Mouse (Mus musculus) liver, embryonic 12.5 days (tissue): Measurements from ENCODE around the gene Arhgap45. TPM values are rescaled to one million over a fixed set of nuclear protein-coding genes. Genes with fewer than 3 reads are reported as not detected.
"Not testable (repeated sequence)": the region's sequence is repeated elsewhere in the genome, so short reads cannot be mapped to it uniquely, and the experiment has no call there.

Experiments used
- ATAC-seq: fragments of 200-750 bp; cut with Nextera tagmentation; 2 replicates; pipeline ENCODE4 v1.8.0; 2017; ENCODE audit warnings: moderate number of reproducible peaks, mild to moderate bottlenecking, moderate library complexity
- H3K27ac ChIP-seq: fragments of 300-500 bp; sonication (generic); 2 replicates; pipeline ENCODE4 v1.5.1; 2016; ENCODE audit warnings: mild to moderate bottlenecking
- H3K27me3 ChIP-seq: fragments of 300-500 bp; sonication (generic); replicated peaks from 2 replicates; pipeline ENCODE4 v1.6.1; 2016; ENCODE audit warnings: mild to moderate bottlenecking, moderate library complexity
- H3K36me3 ChIP-seq: fragments of 300-500 bp; sonication (generic); 2 replicates; pipeline ENCODE4 v1.6.1; 2016; ENCODE audit warnings: mild to moderate bottlenecking, moderate library complexity
- H3K4me1 ChIP-seq: fragments of 300-500 bp; sonication (generic); 2 replicates; pipeline ENCODE4 v1.6.1; 2016
- H3K4me2 ChIP-seq: fragments of 300-500 bp; sonication (generic); 2 replicates; pipeline ENCODE4 v1.6.1; 2016; ENCODE audit warnings: mild to moderate bottlenecking, moderate library complexity
- H3K4me3 ChIP-seq: fragments of 300-500 bp; sonication (generic); 2 replicates; pipeline ENCODE4 v1.5.1; 2016; ENCODE audit warnings: mild to moderate bottlenecking, moderate library complexity
- H3K9ac ChIP-seq: fragments of 300-500 bp; sonication (generic); 2 replicates; pipeline ENCODE4 v1.6.1; 2016; ENCODE audit warnings: mild to moderate bottlenecking, moderate library complexity
- H3K9me3 ChIP-seq: fragments of 300-500 bp; sonication (generic); replicated peaks from 2 replicates; pipeline ENCODE4 v1.6.1; 2016; ENCODE audit warnings: mild to moderate bottlenecking, moderate library complexity
- WGBS: fragments of 180-500 bp; shearing (Covaris S2); methylation state at CpG from one replicate; pipeline ENCODE4 v1.1.7; 2016; ENCODE audit not compliant: insufficient replicate concordance; 5-methylcytosine and 5-hydroxymethylcytosine counted together
- polyA plus RNA-seq: library from polyadenylated mRNA; unstranded; fragments of >200 nt; fragmentation: Nextera tagmentation; extraction: Ambion mirVana; gene quantifications from 2 replicates; pipeline ENCODE4 v1.2.1, GENCODE M21; 2016

The Arhgap45 gene
- polyA plus RNA-seq, 1 experiment from 2014 or later: 22.8 TPM

DNA sequence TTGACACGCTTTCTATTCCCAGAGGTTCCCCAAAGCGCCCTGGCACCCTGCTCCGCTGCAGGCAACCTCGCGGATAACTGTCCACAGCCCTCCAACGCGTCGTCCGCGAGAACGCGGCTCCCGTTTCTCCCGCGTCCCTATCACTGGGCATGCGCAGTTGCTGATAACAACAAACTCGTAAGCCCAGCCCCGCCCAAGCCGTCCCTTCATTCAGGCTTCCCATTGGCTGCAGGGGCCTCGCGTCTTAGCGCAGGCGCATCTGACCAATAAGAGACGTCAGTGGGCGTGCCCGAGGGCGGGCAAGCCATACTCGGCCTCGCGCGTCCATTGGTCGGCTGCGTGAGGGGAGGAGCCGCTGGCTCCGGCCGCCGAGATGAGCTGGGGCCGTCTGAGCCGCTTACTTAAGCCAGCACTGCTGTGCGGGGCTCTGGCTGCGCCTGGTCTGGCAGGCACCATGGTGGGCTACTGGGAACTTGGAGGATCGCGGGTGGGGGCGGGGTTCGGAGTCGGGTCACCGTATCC is 36.9 kb downstream of the Arhgap45 start:
- Histone ChIP-seq H3K27ac (peak overlapping the region; percentile 99), H3K36me3 (peaks cover 33% of the 10 kb centered on the region), H3K9ac (peak overlapping the region; percentile 100), H3K4me3 (peak overlapping the region; percentile 94), H3K27me3 (no peaks in the 10 kb centered on the region), H3K4me2 (peak overlapping the region; percentile 95), H3K9me3 (no peaks in the 10 kb centered on the region), H3K4me1 (peaks cover 70% of the 10 kb centered on the region)
- under 1% methylated on average over 47 of the region's 47 CpGs for WGBS
- ATAC-seq: peak; percentile 90

DNA sequence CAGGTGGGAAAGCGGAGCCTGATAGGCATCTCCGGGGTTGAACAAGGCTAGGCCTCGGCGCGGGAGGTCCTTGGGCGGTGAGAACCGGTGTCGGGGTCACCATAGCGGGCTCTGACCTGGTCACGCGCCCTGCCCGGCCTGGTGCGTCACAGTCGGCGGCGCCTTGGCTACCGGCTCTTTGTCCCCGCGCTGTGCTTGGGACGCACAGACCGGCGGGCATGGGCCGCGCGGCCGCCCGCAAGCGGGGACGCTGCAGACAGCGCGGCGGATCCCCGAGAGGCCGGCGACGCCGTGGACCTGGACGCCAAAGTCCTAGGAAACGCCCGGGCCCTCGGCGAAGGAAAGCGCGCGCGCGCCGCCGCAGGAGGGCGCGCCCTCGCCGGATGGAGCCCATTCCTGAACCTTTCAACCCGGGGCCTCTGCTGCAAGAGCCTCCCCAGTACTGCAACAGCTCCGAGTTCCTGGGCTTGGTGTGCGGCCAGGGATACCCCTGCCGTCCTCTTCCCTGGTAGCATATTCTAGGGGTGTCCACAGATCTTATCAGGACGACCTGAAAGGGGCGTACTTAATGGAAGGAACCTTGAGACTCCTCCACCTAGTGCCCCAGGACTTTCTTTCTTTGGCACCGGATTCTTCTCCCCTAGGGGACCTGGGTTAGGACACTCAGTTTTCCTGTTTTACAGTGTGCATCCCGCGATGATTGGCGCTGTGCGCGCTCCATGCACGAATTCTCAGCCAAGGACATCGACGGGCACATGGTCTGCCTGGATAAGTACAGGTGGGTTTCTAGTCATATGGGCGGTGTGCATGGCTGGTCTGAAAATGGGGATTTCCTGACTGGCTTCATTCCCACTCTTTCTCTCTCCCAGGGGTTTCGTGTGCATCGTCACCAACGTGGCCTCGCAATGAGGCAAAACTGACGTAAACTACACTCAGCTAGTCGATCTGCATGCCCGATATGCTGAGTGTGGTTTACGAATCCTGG is 37.7 kb downstream of the Arhgap45 start:
- Histone ChIP-seq H3K27me3 (no peaks in the 10 kb centered on the region), H3K9ac (peak overlapping the region; percentile 100), H3K4me1 (peaks cover 62% of the 10 kb centered on the region), H3K27ac (peak overlapping the region; percentile 99), H3K4me2 (peak overlapping the region; percentile 95), H3K36me3 (peaks cover 41% of the 10 kb centered on the region), H3K4me3 (peak overlapping the region; percentile 94), H3K9me3 (no peaks in the 10 kb centered on the region)
- peak; percentile 48 for ATAC-seq
- under 1% methylated on average over 77 of the region's 77 CpGs for WGBS

DNA sequence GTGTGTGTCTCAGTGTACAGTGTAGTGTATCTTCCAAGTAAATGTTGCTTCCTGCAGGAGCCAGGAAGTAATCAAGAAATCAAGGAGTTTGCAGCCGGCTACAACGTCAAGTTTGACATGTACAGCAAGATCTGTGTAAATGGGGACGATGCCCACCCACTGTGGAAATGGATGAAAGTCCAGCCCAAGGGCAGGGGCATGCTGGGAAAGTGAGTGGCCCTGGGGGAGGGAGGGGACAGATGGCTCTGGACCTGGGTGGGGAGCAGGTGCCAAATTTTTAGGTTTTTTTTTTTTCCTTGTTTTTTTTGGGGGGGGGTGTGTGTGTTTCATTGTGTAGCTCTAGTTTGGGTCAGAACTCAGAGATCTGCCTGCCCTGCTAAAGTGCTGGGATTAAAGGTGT is 38.5 kb downstream of the Arhgap45 start:
- Histone ChIP-seq H3K4me3 (peak overlapping the region; percentile 94), H3K4me1 (peaks cover 57% of the 10 kb centered on the region), H3K27ac (peak overlapping the region; percentile 99), H3K4me2 (peak overlapping the region; percentile 95), H3K9ac (peak overlapping the region; percentile 100), H3K36me3 (peaks cover 49% of the 10 kb centered on the region)
- not testable (repeated sequence) for ATAC-seq, H3K27me3 ChIP-seq, H3K9me3 ChIP-seq
- 15% methylated on average over 3 of the region's 3 CpGs for WGBS

DNA sequence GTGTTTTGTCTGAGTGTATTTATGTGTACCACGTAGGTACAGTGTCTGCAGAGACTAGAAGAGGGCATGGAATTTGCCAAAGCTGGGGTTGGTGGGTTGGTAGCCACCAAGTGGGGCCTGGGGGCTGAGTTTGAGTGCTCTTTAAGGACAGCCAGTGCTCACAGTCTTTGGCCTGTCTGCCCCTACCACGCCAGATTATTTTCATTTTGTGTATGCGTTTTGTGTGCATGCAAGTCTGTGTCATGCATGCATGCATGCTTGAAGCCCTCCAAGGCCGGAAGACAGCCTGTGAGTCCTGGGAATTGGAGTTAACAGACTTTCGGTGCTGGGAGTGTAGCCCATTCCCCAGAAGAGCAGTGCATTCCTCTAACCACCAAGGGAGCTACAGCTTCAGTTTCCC is 38.9 kb downstream of the Arhgap45 start:
- ATAC-seq: no peak
- WGBS: 74% methylated on average over 5 of the region's 5 CpGs

DNA sequence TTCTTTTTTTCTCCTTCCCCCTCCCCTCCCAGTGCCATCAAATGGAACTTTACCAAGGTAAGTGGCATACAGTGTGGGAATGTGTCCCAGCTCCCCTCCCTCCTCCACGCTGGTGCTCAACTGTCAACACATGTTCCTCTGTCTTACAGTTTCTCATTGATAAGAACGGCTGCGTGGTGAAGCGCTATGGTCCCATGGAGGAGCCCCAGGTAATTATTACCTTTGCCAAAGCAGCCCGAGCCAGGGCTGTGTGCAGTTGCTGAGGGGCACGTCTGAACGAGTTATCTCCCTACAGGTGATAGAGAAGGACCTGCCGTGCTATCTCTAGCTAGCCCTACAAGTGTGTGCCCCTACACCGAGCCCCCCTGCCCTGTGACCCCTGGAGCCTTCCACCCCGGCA is 39.4 kb downstream of the Arhgap45 start:
- 46% methylated on average over 9 of the region's 10 CpGs for WGBS
- Histone ChIP-seq H3K4me1 (peaks cover 47% of the 10 kb centered on the region), H3K4me2 (peak overlapping the region; percentile 95), H3K4me3 (peak overlapping the region; percentile 94; the same call in 1 of the 2 replicates), H3K9ac (peak overlapping the region; percentile 100), H3K27me3 (no peaks in the 10 kb centered on the region), H3K27ac (peak overlapping the region; percentile 99), H3K9me3 (no peaks in the 10 kb centered on the region), H3K36me3 (peaks cover 59% of the 10 kb centered on the region)
- no peak for ATAC-seq

More for the DNA sequence above, 38.9 kb downstream of the Arhgap45 start:
- Histone ChIP-seq H3K4me1 (peaks cover 52% of the 10 kb centered on the region), H3K9ac (peak overlapping the region; percentile 100), H3K36me3 (peaks cover 54% of the 10 kb centered on the region), H3K9me3 (no peaks in the 10 kb centered on the region), H3K27ac (peak overlapping the region; percentile 99), H3K4me3 (peak overlapping the region; percentile 94), H3K4me2 (peak overlapping the region; percentile 95), H3K27me3 (no peaks in the 10 kb centered on the region)

DNA sequence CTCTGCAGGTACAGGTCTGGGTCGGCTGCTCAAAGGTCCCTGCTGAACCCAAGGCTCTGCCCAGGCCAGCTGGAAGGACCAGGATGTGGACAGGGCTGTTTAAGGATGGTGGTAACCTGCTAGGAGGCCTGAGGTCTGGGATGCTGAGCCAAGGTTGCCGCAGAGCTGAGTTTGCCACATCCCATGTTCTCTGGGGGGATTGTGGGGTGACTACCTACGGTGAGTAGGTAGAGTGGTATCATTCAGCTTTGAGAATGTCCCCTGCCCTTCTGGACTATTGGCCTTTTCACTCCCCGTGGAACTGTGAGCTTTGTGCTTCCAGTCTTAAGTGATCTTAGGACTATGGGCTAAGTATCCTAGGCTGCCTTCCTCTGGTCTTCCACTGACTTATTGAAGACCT is 40.1 kb downstream of the Arhgap45 start:
- Histone ChIP-seq H3K27me3 (no peaks in the 10 kb centered on the region), H3K27ac (peak overlapping the region; percentile 64; the same call in 1 of the 2 replicates), H3K4me3 (no peak overlapping the region), H3K9ac (no peak overlapping the region), H3K9me3 (no peaks in the 10 kb centered on the region), H3K36me3 (peaks cover 65% of the 10 kb centered on the region), H3K4me1 (peaks cover 41% of the 10 kb centered on the region), H3K4me2 (no peak overlapping the region)
- 91% methylated on average over 4 of the region's 4 CpGs for WGBS
- ATAC-seq: no peak

DNA sequence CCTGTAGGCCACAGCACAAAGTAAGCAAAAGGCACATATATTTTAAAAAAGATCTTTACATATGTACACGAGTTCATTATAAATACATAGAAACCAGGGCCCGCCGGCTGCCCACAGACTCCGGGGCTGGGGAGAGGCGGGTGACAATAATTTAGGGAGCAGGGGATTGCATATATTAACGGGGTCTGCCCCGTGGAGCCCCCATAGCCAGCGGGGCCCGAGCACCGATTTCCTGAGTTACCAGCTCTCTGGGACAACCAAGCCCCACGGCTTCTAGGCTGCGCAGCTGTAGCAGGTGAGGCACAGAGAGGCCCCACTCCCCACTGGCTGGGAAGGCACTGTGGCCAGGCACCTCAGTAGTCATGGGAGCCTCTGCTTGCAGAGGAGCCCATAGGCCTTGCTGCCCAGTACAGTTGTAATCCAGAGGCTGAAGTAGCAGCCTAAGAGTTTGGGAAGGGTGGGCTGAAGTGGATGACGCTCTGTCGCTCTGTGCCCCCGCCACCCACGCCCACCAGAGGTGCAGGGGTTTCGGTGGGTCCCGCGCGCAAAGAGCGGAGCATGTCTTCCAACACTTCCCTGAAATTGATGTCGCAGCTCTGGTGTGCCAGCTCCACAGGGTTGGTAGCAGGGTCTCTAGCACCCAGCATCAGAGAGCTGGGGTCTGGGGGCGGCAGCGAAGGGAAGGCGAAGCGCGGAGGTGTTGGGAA is 40.7 kb downstream of the Arhgap45 start:
- WGBS: 89% methylated on average over 27 of the region's 27 CpGs
- Histone ChIP-seq H3K4me1 (peaks cover 35% of the 10 kb centered on the region), H3K27me3 (no peaks in the 10 kb centered on the region), H3K9me3 (no peaks in the 10 kb centered on the region), H3K4me3 (no peak overlapping the region), H3K9ac (no peak overlapping the region), H3K27ac (peak overlapping the region; percentile 64; the same call in 1 of the 2 replicates), H3K4me2 (no peak overlapping the region), H3K36me3 (peaks cover 71% of the 10 kb centered on the region)
- no peak for ATAC-seq

DNA sequence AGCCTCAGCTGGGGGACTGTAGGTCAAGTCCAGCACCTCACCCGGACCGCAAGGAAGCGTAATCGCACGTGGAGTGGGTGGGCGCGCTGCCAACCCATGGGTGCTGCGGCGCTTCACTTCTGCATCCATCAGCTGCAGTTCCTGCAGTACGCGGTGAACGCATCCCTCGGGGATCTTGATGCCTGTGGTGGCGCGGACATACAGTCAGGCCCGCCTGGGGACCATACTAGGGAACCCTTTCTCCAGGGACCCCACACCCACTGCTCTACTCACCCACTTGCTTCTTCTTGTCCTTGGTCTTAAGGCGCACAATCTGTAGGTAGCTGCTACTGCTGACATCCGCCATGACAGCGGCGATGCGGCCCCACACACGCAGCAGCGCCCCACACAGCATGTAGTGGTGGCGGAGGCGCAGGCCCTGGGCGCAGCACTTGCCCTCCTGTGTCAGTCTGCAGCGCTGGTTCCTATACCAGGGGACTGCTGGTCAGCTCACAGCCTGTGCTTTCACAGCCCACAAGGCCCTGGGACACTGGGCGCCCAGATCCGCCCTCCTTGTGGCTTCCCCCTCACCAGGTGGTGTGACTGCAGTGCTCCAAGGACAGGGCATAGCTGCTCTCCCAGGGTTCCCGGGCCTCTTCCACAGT is 41.4 kb downstream of the Arhgap45 start:
- Histone ChIP-seq H3K4me2 (no peak overlapping the region), H3K4me3 (no peak overlapping the region), H3K9me3 (no peaks in the 10 kb centered on the region), H3K27me3 (no peaks in the 10 kb centered on the region), H3K4me1 (peaks cover 28% of the 10 kb centered on the region), H3K27ac (no peak overlapping the region; the same call in 1 of the 2 replicates), H3K9ac (no peak overlapping the region), H3K36me3 (peaks cover 78% of the 10 kb centered on the region)
- 83% methylated on average over 30 of the region's 30 CpGs for WGBS
- no peak for ATAC-seq

DNA sequence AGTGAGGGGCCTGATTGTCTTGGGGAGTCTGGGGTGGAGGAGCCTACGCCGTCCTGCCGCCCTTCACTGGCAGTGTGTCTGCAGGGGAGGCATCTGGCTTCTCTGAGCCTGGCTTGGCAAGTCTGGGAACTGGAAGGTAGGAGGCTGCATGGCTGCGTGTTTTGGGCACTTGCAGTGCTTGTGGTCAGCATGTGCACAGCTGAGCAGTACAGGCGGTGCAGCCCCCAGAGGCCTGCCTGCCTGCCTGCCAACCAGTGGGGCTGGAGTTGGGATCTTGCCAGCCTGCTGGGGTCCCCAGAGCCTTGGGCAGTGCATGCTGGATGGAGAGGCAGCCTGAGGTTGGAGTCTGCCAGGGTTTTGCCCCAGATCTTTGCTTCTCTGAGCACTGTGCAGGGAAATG is 46.7 kb downstream of the Arhgap45 start:
- no peak for ATAC-seq
- no peaks in the 10 kb centered on the region for H3K27me3 ChIP-seq
- peaks cover 5% of the 10 kb centered on the region for H3K4me1 ChIP-seq
- H3K9ac ChIP-seq: no peak overlapping the region
- no peak overlapping the region for H3K4me2 ChIP-seq
- peaks cover 93% of the 10 kb centered on the region for H3K36me3 ChIP-seq
- no peak overlapping the region for H3K4me3 ChIP-seq
- no peak overlapping the region for H3K27ac ChIP-seq
- no peaks in the 10 kb centered on the region for H3K9me3 ChIP-seq
- WGBS: 85% methylated on average over 5 of the region's 5 CpGs

DNA sequence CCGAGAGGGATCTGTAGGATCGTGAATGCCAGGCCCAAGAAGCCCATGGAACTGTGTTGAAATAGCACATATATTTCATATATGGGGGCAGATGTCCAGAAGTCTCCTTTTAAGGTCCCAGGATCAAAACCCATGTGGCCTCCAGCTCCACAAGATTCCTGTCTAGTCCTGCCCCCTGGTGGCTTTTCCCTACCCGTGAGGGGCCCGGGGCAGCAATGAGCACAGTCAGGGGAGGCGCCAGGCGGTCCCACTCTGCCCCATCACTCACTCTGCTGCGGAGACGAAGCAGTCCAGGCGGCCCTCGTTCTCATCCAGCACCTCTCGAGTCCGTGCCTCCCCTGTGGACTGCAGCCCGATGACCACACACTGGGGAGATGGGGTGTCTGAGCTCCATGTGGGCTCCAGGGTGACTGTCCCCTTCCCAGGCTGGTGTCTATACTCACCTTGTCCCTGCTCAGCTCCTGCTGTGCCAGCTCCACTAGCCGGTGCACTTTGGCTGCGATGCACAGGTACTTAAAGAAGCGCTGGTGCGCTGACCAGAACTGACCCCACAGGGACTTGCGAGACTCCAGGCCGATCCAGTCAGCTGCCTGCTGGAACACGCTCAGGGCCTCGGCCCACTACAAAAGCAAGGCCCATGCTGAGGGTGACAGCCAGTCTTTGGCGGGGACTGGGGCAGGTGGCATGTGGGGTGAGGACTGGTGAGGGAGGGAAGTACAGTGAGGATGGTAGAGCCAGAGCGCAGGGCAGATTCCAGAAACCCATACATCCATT is 47.6 kb downstream of the Arhgap45 start:
- Histone ChIP-seq H3K36me3 (peaks cover 91% of the 10 kb centered on the region), H3K9me3 (no peaks in the 10 kb centered on the region), H3K4me1 (peaks cover 5% of the 10 kb centered on the region), H3K27ac (no peak overlapping the region), H3K4me3 (no peak overlapping the region), H3K4me2 (no peak overlapping the region), H3K9ac (no peak overlapping the region), H3K27me3 (no peaks in the 10 kb centered on the region)
- ATAC-seq: no peak
- 85% methylated on average over 23 of the region's 23 CpGs for WGBS

DNA sequence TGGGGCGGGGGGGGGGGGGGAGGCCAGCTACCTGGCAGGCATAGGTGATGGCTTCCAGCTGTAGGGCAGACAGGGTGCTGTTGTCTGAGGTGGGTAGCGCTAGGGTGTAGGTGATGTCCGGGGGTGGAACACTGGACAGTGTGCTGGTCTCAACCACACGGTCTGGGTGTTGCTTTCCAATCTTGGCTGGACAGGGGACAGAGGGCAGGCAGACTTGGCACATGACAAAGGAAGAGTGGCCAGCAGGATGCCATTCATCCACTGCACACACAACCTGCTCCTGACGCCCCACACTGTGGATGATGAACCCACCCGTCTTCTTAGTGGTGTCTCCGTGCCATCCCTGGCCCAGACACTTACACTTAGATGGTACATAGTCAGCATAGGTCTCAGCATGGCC is 52.8 kb downstream of the Arhgap45 start:
- Histone ChIP-seq H3K27me3 (no peaks in the 10 kb centered on the region), H3K27ac (peak overlapping the region; percentile 90)
- 92% methylated on average over 6 of the region's 7 CpGs for WGBS

More for the DNA sequence above, 52.8 kb downstream of the Arhgap45 start:
- H3K9me3 ChIP-seq: no peaks in the 10 kb centered on the region
- no peak overlapping the region for H3K4me3 ChIP-seq
- peaks cover 62% of the 10 kb centered on the region for H3K36me3 ChIP-seq
- H3K4me1 ChIP-seq: peaks cover 56% of the 10 kb centered on the region
- ATAC-seq: no peak
- no peak overlapping the region for H3K4me2 ChIP-seq
- no peak overlapping the region for H3K9ac ChIP-seq
